Mouse (Mus musculus) adrenal gland, postnatal 36 days (tissue): Measurements from ENCODE around the gene Ogn. TPM values are rescaled to one million over a fixed set of nuclear protein-coding genes. Genes with fewer than 3 reads are reported as not detected.

Source experiments
- DNase-seq, 2 experiments: peaks; one replicate each; pipeline ENCODE4 v3.0.0; 2021; ENCODE audit warnings: mixed read lengths in 1 of 2
- total RNA-seq, 2 experiments: library from RNA; stranded (reverse); gene quantifications; 2 replicates each; pipeline ENCODE4 v1.2.3; 2021

Ogn gene
- total RNA-seq, 2 experiments from 2014 or later: 45.6 to 52.5 TPM

- DNase-seq: no peak
These were observed 37.1 kb downstream of the Ogn start for GRCm38 (mm10) chr13:49644731-49645529.

GRCm38 (mm10) chr13:49646019-49646418 lies 38.2 kb downstream of the Ogn start:
- DNase-seq: no peak

GRCm38 (mm10) chr13:49651136-49651535 lies 43.3 kb downstream of the Ogn start:
- DNase-seq: no peak

- no peak for DNase-seq
These were observed 44.0 kb downstream of the Ogn start for GRCm38 (mm10) chr13:49651781-49652351.

DNA sequence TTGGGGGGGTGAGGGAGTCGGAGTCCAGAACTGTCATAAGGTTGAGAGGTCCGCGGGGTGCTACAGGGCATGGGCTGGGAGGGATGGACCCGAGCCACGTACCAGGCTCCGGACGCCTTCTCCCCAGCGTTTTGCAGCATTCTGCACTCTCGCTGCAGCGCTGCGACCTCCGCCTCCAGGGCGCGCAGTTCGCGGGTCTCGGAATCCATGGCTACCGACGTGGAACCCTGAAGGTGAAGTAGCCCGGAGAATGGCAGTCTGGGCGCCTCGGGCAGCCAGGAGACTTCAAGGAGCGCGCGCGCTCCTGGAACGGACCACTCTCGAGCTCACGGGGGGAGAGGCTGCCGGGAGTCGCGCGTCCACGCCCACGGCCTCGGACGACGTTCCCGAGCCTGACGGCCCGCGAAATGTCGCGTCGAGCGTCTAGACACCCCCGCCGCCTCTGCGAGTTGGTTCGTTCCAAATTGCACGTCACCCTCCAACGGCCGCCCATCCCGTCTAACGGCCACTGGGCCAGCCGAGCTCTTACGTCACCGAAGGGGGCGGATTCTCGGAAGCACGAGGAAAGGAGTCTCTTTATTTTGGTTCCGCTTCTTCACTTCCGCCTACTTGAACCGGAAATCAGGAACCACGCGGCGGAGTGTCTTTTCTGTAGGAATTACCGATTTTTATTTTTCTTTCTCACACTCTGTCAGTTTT lies 44.8 kb downstream of the Ogn start, which contains the start of the genes Cenpp and Nol8:
Cenpp (minus strand) TSS at position 305 of the 699 bp plus-strand sequence.
Nol8 (plus strand) TSS at position 598 of the 699 bp plus-strand sequence.
- peak; percentile 99 for DNase-seq

DNA sequence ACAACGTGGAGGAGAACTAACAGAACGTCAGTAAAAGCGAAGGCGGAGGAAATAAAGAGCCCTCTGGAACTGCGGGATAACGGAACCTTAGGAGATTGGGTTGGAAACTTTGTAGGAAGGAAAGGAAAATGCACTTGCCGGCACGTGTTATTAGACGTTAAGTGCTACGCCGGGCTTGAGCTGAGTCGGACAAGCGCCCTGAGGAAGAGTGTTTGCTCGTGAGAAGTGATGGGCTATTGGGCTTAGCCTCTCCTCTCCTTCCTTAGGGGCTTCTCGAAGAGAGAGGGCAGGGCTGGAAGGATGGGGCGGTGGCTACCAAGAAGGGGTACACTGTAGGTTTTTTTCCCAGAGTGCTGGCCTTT lies 45.3 kb downstream of the Ogn start:
- peak; percentile 45 to 51 for DNase-seq

Other genes with a start within 250 kb of the Ogn start
- 10 to 100 TPM; 33.1 to 49.4 TPM for gene Ippk, start 186.8 kb upstream of the Ogn start, total RNA-seq
- 1 to 10 TPM; 1.5 to 1.7 TPM for gene Tes3-ps, start 114.7 kb upstream of the Ogn start, total RNA-seq
- 1 to 10 TPM; 6.7 to 6.9 TPM for gene Ecm2, start 103.2 kb upstream of the Ogn start, total RNA-seq
- 10 to 100 TPM in 1 of 2 experiments, 1 to 10 TPM in 1; 4.9 to 10.6 TPM for gene Aspn, start 63.6 kb upstream of the Ogn start, total RNA-seq
- gene Omd, start 25.6 kb upstream of the Ogn start, total RNA-seq: 1 to 10 TPM; 4.1 to 4.4 TPM
- 1 to 10 TPM; 1.2 to 2.4 TPM for gene Cenpp, start 44.7 kb downstream of the Ogn start, total RNA-seq
- 10 to 100 TPM; 24.5 to 25.4 TPM for gene Nol8, start 45.0 kb downstream of the Ogn start, total RNA-seq
- gene Iars, start 74.1 kb downstream of the Ogn start, total RNA-seq: 10 to 100 TPM; 82.4 to 91.0 TPM
- not detected for gene Gm30302, start 191.0 kb downstream of the Ogn start, total RNA-seq